19 mouse cellular contexts compared by ENCODE assay signal in the genomic region with DNA sequence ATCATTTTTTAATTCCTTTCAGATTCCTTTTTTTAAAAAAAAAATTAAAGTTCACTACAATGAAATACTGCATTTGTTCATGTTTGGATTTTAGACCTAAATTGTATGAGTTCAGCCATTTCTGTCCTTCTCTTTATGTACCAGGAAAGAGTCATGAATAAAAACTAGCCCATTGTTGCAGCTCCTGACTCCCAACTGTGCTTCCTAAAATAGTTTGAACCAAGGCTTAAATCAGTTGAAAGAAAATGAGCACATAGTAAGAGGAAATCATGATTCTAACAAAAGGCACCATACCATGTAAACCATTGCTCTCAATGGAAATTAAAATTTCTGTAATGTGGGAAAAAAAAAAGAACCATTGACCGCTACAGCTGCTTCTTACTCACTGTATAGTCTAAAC. TPM values are rescaled to one million over a fixed set of nuclear protein-coding genes. Genes with fewer than 3 reads are reported as not detected.
"Had no signal": no experiment of that assay in that cellular context is flagged by ENCODE, and none has a peak within 500 bp of the region (broad histone marks: within the 10 kb centered on the region; RNA-seq: fewer than 3 reads in every experiment).

No protein-coding gene starts in this region.

- H3K27me3 ChIP-seq: megakaryocyte, embryonic 14.5 days; midbrain, embryonic 13.5 days; midbrain, embryonic 15.5 days; neural tube, embryonic 12.5 days; stomach, embryonic 15.5 days had no signal

- H3K36me3 ChIP-seq: midbrain, embryonic 13.5 days; midbrain, embryonic 15.5 days; neural tube, embryonic 12.5 days; stomach, embryonic 15.5 days had no signal

- DNase-seq: lung, adult 18-20 months; lung, embryonic 14.5 days; lung, postnatal 10 days; lung, postnatal 4 days; right cerebral cortex, postnatal 14 days; thymus, adult 2 months; thymus, postnatal 25 days; thymus, postnatal 4 days had no signal

- H3K9me3 ChIP-seq: megakaryocyte, embryonic 14.5 days; midbrain, embryonic 13.5 days; midbrain, embryonic 15.5 days; neural tube, embryonic 12.5 days; stomach, embryonic 15.5 days had no signal

- H3K9ac ChIP-seq: lung, embryonic 14.5 days; midbrain, embryonic 13.5 days; midbrain, embryonic 15.5 days; neural tube, embryonic 12.5 days; stomach, embryonic 15.5 days had no signal

- H3K27ac ChIP-seq: midbrain, embryonic 13.5 days; midbrain, embryonic 15.5 days; neural tube, embryonic 12.5 days; stomach, embryonic 15.5 days; stomach, postnatal 0 days had no signal

- H3K4me1 ChIP-seq: megakaryocyte, embryonic 14.5 days; midbrain, embryonic 13.5 days; midbrain, embryonic 15.5 days; neural tube, embryonic 12.5 days; stomach, embryonic 15.5 days had no signal

- ATAC-seq: midbrain, embryonic 13.5 days; midbrain, embryonic 15.5 days had no signal

- H3K4me3 ChIP-seq: megakaryocyte, embryonic 14.5 days; midbrain, embryonic 13.5 days; midbrain, embryonic 15.5 days; neural tube, embryonic 12.5 days; stomach, embryonic 15.5 days had no signal

- H3K4me2 ChIP-seq: lung, embryonic 14.5 days; midbrain, embryonic 11.5 days; midbrain, embryonic 13.5 days; midbrain, embryonic 15.5 days; neural tube, embryonic 12.5 days; stomach, embryonic 15.5 days had no signal

RNA-seq across cellular contexts. Expression of a gene that starts 11.4 kb away (rescaled TPM):
- total RNA-seq: monocyte, adult 5-6 weeks; neutrophil, adult 5-6 weeks had no signal
- polyA plus RNA-seq: lung, embryonic 14.5 days; lung, embryonic 16.5 days; spleen, adult 2 months; thymus, adult 2 months had no signal
